ENCODE assay signal across 18 mouse cellular contexts in the genomic region with DNA sequence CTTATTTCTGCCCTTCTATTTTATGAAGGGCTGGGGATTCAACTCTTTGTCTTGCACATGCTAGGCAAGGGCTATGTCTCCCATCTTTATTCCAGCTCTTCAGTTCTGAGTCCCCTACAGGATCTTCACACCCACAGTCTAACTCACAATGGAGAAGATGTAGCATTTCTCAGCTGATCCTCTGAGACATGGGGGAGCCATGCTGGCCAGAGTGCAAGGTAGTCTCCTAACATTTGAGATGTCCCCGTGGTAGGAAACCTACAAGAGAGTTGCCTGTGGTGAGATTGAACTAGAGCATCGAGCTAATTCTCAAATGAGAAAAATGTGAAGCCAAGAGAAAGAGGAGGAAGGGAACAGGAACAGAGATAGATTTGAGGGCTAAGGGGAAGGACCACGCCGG.
"Had no signal": no experiment of that assay in that cellular context is flagged by ENCODE, and none has a peak within 500 bp of the region (broad histone marks: within the 10 kb centered on the region; RNA-seq: fewer than 3 reads in every experiment).

No protein-coding gene starts in this region.

- DNase-seq: liver, postnatal 0 days; lung, adult 2 months; lung, postnatal 14 days; lung, postnatal 36 days; right cerebral cortex, postnatal 14 days; thymus, adult 2 months; thymus, postnatal 25 days; thymus, postnatal 4 days had no signal

- H3K27ac ChIP-seq: liver, embryonic 15.5 days; lung, embryonic 15.5 days; macrophage; midbrain, embryonic 12.5 days; midbrain, embryonic 15.5 days; stomach, embryonic 15.5 days; stomach, postnatal 0 days had no signal

- H3K4me1 ChIP-seq: liver, embryonic 15.5 days; lung, embryonic 15.5 days; stomach, embryonic 15.5 days had no signal

- H3K9ac ChIP-seq: liver, embryonic 15.5 days; liver, postnatal 0 days; lung, embryonic 15.5 days; midbrain, embryonic 12.5 days; midbrain, embryonic 15.5 days; neural tube, embryonic 13.5 days; stomach, embryonic 15.5 days had no signal

- ATAC-seq: liver, postnatal 0 days; lung, postnatal 0 days; midbrain, embryonic 15.5 days had no signal

- H3K27me3 ChIP-seq: liver, embryonic 15.5 days; lung, embryonic 15.5 days; midbrain, embryonic 15.5 days; neural tube, embryonic 13.5 days; stomach, embryonic 15.5 days had no signal

- H3K9me3 ChIP-seq: liver, embryonic 15.5 days; lung, embryonic 15.5 days; midbrain, embryonic 12.5 days; midbrain, embryonic 15.5 days; neural tube, embryonic 13.5 days; stomach, embryonic 15.5 days had no signal

- H3K4me3 ChIP-seq: liver, embryonic 15.5 days; lung, embryonic 15.5 days; megakaryocyte, embryonic 14.5 days; midbrain, embryonic 12.5 days; midbrain, embryonic 15.5 days; neural tube, embryonic 13.5 days; stomach, embryonic 15.5 days had no signal

- H3K4me2 ChIP-seq: liver, embryonic 15.5 days; lung, embryonic 15.5 days; midbrain, embryonic 12.5 days; midbrain, embryonic 15.5 days; neural tube, embryonic 13.5 days; stomach, embryonic 15.5 days had no signal

- H3K36me3 ChIP-seq: liver, embryonic 15.5 days; lung, embryonic 15.5 days; midbrain, embryonic 12.5 days; midbrain, embryonic 15.5 days; neural tube, embryonic 13.5 days; stomach, embryonic 15.5 days had no signal
